Mouse (Mus musculus): Measurements from ENCODE around the gene Gatm. TPM values are rescaled to one million over a fixed set of nuclear protein-coding genes. Genes with fewer than 3 reads are reported as not detected.

The Gatm gene
- polyA plus RNA-seq, 1 experiment from 2014 or later: 19.0 TPM

- Histone ChIP-seq H3K9me3 (ENCODE audit: control insufficient read depth, low read length) (no peaks in the 10 kb centered on the region), H3K4me1 (ENCODE audit: control insufficient read depth in 2 of 2, insufficient read depth in 2 of 2, low read length in 2 of 2) (peaks cover 0 to 3% of the 10 kb centered on the region in 2 experiments; a peak in 1 of 4 replicates), H3K9ac (ENCODE audit: low read length) (no peak overlapping the region), H3K27ac (replicated peaks in 1 of 2; ENCODE audit: control insufficient read depth in 1 of 2, insufficient read depth in 1 of 2, low read depth in 2 of 2, low read length in 2 of 2) (no peak overlapping the region), H3K4me3 (ENCODE audit: control insufficient read depth in 1 of 2, insufficient read depth in 1 of 2, low read depth in 1 of 2, low read length in 2 of 2) (no peak overlapping the region), H3K27me3 (ENCODE audit: control insufficient read depth, insufficient read depth, low read length) (no peaks in the 10 kb centered on the region), H3K4me2 (ENCODE audit: low read length) (no peak overlapping the region), H3K36me3 (ENCODE audit: control insufficient read depth, insufficient read depth, low read length) (no peaks in the 10 kb centered on the region)
- 87% methylated on average over 5 of the region's 5 CpGs for WGBS
- ATAC-seq (ENCODE audit: insufficient number of reproducible peaks, insufficient read depth, low FRiP score, low read depth): no peak
Measured at GRCm38 (mm10) chr2:122605829-122606228, 5.3 kb downstream of the Gatm start.

GRCm38 (mm10) chr2:122601354-122601753, 9.7 kb downstream of the Gatm start:
- no peaks in the 10 kb centered on the region for H3K36me3 ChIP-seq (ENCODE audit: control insufficient read depth, insufficient read depth, low read length)
- H3K4me1 ChIP-seq (ENCODE audit: control insufficient read depth in 2 of 2, insufficient read depth in 2 of 2, low read length in 2 of 2): no peaks in the 10 kb centered on the region
- no peak for ATAC-seq (ENCODE audit: insufficient number of reproducible peaks, insufficient read depth, low FRiP score, low read depth)
- no peaks in the 10 kb centered on the region for H3K27me3 ChIP-seq (ENCODE audit: control insufficient read depth, insufficient read depth, low read length)
- WGBS: 53% methylated on average over 2 of the region's 2 CpGs
- H3K27ac ChIP-seq (replicated peaks in 1 of 2; ENCODE audit: control insufficient read depth in 1 of 2, insufficient read depth in 1 of 2, low read depth in 2 of 2, low read length in 2 of 2): no peak overlapping the region
- no peaks in the 10 kb centered on the region for H3K9me3 ChIP-seq (ENCODE audit: control insufficient read depth, low read length)
- no peak overlapping the region for H3K9ac ChIP-seq (ENCODE audit: low read length)
- no peak overlapping the region for H3K4me3 ChIP-seq (ENCODE audit: control insufficient read depth in 1 of 2, insufficient read depth in 1 of 2, low read depth in 1 of 2, low read length in 2 of 2)
- no peak overlapping the region for H3K4me2 ChIP-seq (ENCODE audit: low read length)

GRCm38 (mm10) chr2:122599736-122600135, 11.4 kb downstream of the Gatm start:
- no peaks in the 10 kb centered on the region for H3K4me1 ChIP-seq (ENCODE audit: control insufficient read depth in 2 of 2, insufficient read depth in 2 of 2, low read length in 2 of 2)
- ATAC-seq (ENCODE audit: insufficient number of reproducible peaks, insufficient read depth, low FRiP score, low read depth): no peak
- 57% methylated on average over 2 of the region's 2 CpGs for WGBS
- no peaks in the 10 kb centered on the region for H3K9me3 ChIP-seq (ENCODE audit: control insufficient read depth, low read length)
- no peak overlapping the region for H3K4me3 ChIP-seq (ENCODE audit: control insufficient read depth in 1 of 2, insufficient read depth in 1 of 2, low read depth in 1 of 2, low read length in 2 of 2)
- H3K9ac ChIP-seq (ENCODE audit: low read length): no peak overlapping the region
- no peak overlapping the region for H3K27ac ChIP-seq (replicated peaks in 1 of 2; ENCODE audit: control insufficient read depth in 1 of 2, insufficient read depth in 1 of 2, low read depth in 2 of 2, low read length in 2 of 2)
- H3K27me3 ChIP-seq (ENCODE audit: control insufficient read depth, insufficient read depth, low read length): no peaks in the 10 kb centered on the region
- no peak overlapping the region for H3K4me2 ChIP-seq (ENCODE audit: low read length)
- no peaks in the 10 kb centered on the region for H3K36me3 ChIP-seq (ENCODE audit: control insufficient read depth, insufficient read depth, low read length)

- Histone ChIP-seq H3K4me3 (ENCODE audit: control insufficient read depth in 1 of 2, insufficient read depth in 1 of 2, low read depth in 1 of 2, low read length in 2 of 2) (no peak overlapping the region), H3K9ac (ENCODE audit: low read length) (no peak overlapping the region), H3K27me3 (ENCODE audit: control insufficient read depth, insufficient read depth, low read length) (no peaks in the 10 kb centered on the region), H3K4me2 (ENCODE audit: low read length) (no peak overlapping the region), H3K36me3 (ENCODE audit: control insufficient read depth, insufficient read depth, low read length) (no peaks in the 10 kb centered on the region), H3K27ac (replicated peaks in 1 of 2; ENCODE audit: control insufficient read depth in 1 of 2, insufficient read depth in 1 of 2, low read depth in 2 of 2, low read length in 2 of 2) (no peak overlapping the region), H3K4me1 (ENCODE audit: control insufficient read depth in 2 of 2, insufficient read depth in 2 of 2, low read length in 2 of 2) (no peaks in the 10 kb centered on the region), H3K9me3 (ENCODE audit: control insufficient read depth, low read length) (no peaks in the 10 kb centered on the region)
- no peak for ATAC-seq (ENCODE audit: insufficient number of reproducible peaks, insufficient read depth, low FRiP score, low read depth)
- WGBS: 88% methylated on average over 16 of the region's 16 CpGs
Measured at GRCm38 (mm10) chr2:122595461-122595860, 15.6 kb downstream of the Gatm start.

- ATAC-seq (ENCODE audit: insufficient number of reproducible peaks, insufficient read depth, low FRiP score, low read depth): no peak
- Histone ChIP-seq H3K27me3 (ENCODE audit: control insufficient read depth, insufficient read depth, low read length) (no peaks in the 10 kb centered on the region), H3K36me3 (ENCODE audit: control insufficient read depth, insufficient read depth, low read length) (no peaks in the 10 kb centered on the region), H3K4me1 (ENCODE audit: control insufficient read depth in 2 of 2, insufficient read depth in 2 of 2, low read length in 2 of 2) (no peaks in the 10 kb centered on the region), H3K27ac (replicated peaks in 1 of 2; ENCODE audit: control insufficient read depth in 1 of 2, insufficient read depth in 1 of 2, low read depth in 2 of 2, low read length in 2 of 2) (no peak overlapping the region), H3K4me2 (ENCODE audit: low read length) (no peak overlapping the region), H3K4me3 (ENCODE audit: control insufficient read depth in 1 of 2, insufficient read depth in 1 of 2, low read depth in 1 of 2, low read length in 2 of 2) (no peak overlapping the region), H3K9ac (ENCODE audit: low read length) (no peak overlapping the region), H3K9me3 (ENCODE audit: control insufficient read depth, low read length) (no peaks in the 10 kb centered on the region)
- 37% methylated on average over 2 of the region's 2 CpGs for WGBS
Measured at GRCm38 (mm10) chr2:122591213-122591612, 19.9 kb downstream of the Gatm start.

GRCm38 (mm10) chr2:122590351-122590750, 20.8 kb downstream of the Gatm start:
- ATAC-seq (ENCODE audit: insufficient number of reproducible peaks, insufficient read depth, low FRiP score, low read depth): no peak
- H3K4me3 ChIP-seq (ENCODE audit: control insufficient read depth in 1 of 2, insufficient read depth in 1 of 2, low read depth in 1 of 2, low read length in 2 of 2): no peak overlapping the region
- H3K9ac ChIP-seq (ENCODE audit: low read length): no peak overlapping the region
- no peaks in the 10 kb centered on the region for H3K4me1 ChIP-seq (ENCODE audit: control insufficient read depth in 2 of 2, insufficient read depth in 2 of 2, low read length in 2 of 2)
- H3K27me3 ChIP-seq (ENCODE audit: control insufficient read depth, insufficient read depth, low read length): no peaks in the 10 kb centered on the region
- 50% methylated on average over 1 of the region's 1 CpGs for WGBS
- no peak overlapping the region for H3K4me2 ChIP-seq (ENCODE audit: low read length)
- no peaks in the 10 kb centered on the region for H3K9me3 ChIP-seq (ENCODE audit: control insufficient read depth, low read length)
- no peaks in the 10 kb centered on the region for H3K36me3 ChIP-seq (ENCODE audit: control insufficient read depth, insufficient read depth, low read length)
- H3K27ac ChIP-seq (replicated peaks in 1 of 2; ENCODE audit: control insufficient read depth in 1 of 2, insufficient read depth in 1 of 2, low read depth in 2 of 2, low read length in 2 of 2): no peak overlapping the region

- 81% methylated on average over 8 of the region's 8 CpGs for WGBS
- ATAC-seq (ENCODE audit: insufficient number of reproducible peaks, insufficient read depth, low FRiP score, low read depth): no peak
Measured at GRCm38 (mm10) chr2:122587861-122588519, 23.1 kb downstream of the Gatm start.

GRCm38 (mm10) chr2:122586258-122586657, 24.8 kb downstream of the Gatm start:
- no peak overlapping the region for H3K4me2 ChIP-seq (ENCODE audit: low read length)
- 49% methylated on average over 3 of the region's 3 CpGs for WGBS
- no peak overlapping the region for H3K9ac ChIP-seq (ENCODE audit: low read length)
- H3K27ac ChIP-seq (replicated peaks in 1 of 2; ENCODE audit: control insufficient read depth in 1 of 2, insufficient read depth in 1 of 2, low read depth in 2 of 2, low read length in 2 of 2): no peak overlapping the region
- H3K4me3 ChIP-seq (ENCODE audit: control insufficient read depth in 1 of 2, insufficient read depth in 1 of 2, low read depth in 1 of 2, low read length in 2 of 2): no peak overlapping the region
- peaks cover 0 to 3% of the 10 kb centered on the region in 2 experiments; a peak in 3 of 4 replicates for H3K4me1 ChIP-seq (ENCODE audit: control insufficient read depth in 2 of 2, insufficient read depth in 2 of 2, low read length in 2 of 2)
- ATAC-seq (ENCODE audit: insufficient number of reproducible peaks, insufficient read depth, low FRiP score, low read depth): no peak
- H3K9me3 ChIP-seq (ENCODE audit: control insufficient read depth, low read length): no peaks in the 10 kb centered on the region
- no peaks in the 10 kb centered on the region for H3K27me3 ChIP-seq (ENCODE audit: control insufficient read depth, insufficient read depth, low read length)
- no peaks in the 10 kb centered on the region for H3K36me3 ChIP-seq (ENCODE audit: control insufficient read depth, insufficient read depth, low read length)

More at GRCm38 (mm10) chr2:122587861-122588519, 23.1 kb downstream of the Gatm start:
- H3K27me3 ChIP-seq (ENCODE audit: control insufficient read depth, insufficient read depth, low read length): no peaks in the 10 kb centered on the region
- no peaks in the 10 kb centered on the region for H3K9me3 ChIP-seq (ENCODE audit: control insufficient read depth, low read length)
- no peak overlapping the region for H3K4me3 ChIP-seq (ENCODE audit: control insufficient read depth in 1 of 2, insufficient read depth in 1 of 2, low read depth in 1 of 2, low read length in 2 of 2)
- H3K9ac ChIP-seq (ENCODE audit: low read length): no peak overlapping the region
- no peak overlapping the region for H3K27ac ChIP-seq (replicated peaks in 1 of 2; ENCODE audit: control insufficient read depth in 1 of 2, insufficient read depth in 1 of 2, low read depth in 2 of 2, low read length in 2 of 2)
- no peaks in the 10 kb centered on the region for H3K4me1 ChIP-seq (ENCODE audit: control insufficient read depth in 2 of 2, insufficient read depth in 2 of 2, low read length in 2 of 2)
- H3K4me2 ChIP-seq (ENCODE audit: low read length): no peak overlapping the region
- H3K36me3 ChIP-seq (ENCODE audit: control insufficient read depth, insufficient read depth, low read length): no peaks in the 10 kb centered on the region

Data from heart, embryonic 14.5 days (tissue).